Mouse (Mus musculus): ENCODE results near the gene Tiam2. TPM values are rescaled to one million over a fixed set of nuclear protein-coding genes. Genes with fewer than 3 reads are reported as not detected.

The Tiam2 gene
- total and polyA plus RNA-seq, 3 experiments: 0.42 to 1.9 TPM; not detected in 1

GRCm38 (mm10) chr17:3547725-3548124 lies 221.4 kb downstream of the Tiam2 start:
- Histone ChIP-seq H3K27me3 (ENCODE audit: control insufficient read depth in 1 of 2, insufficient read depth in 2 of 2, low read length in 2 of 2) (no peaks in the 10 kb centered on the region), H3K9me3 (replicated peaks; ENCODE audit: insufficient read depth, low read length) (no peaks in the 10 kb centered on the region), H3K79me2 (ENCODE audit: control insufficient read depth, insufficient read depth, low read length, poor library complexity) (no peaks in the 10 kb centered on the region), H3K36me3 (ENCODE audit: control insufficient read depth in 1 of 2, insufficient read depth in 2 of 2, low read length in 2 of 2) (peaks cover 0 to 7% of the 10 kb centered on the region in 2 experiments; a peak in 2 of 4 replicates), H3K4me1 (ENCODE audit: control insufficient read depth in 1 of 2, insufficient read depth in 2 of 2, low read length in 2 of 2) (peaks cover 3 to 4% of the 10 kb centered on the region in 2 experiments; a peak in 3 of 4 replicates), H3K4me3 (ENCODE audit: control insufficient read depth in 1 of 2, insufficient read depth in 1 of 2, low read depth in 2 of 2, low read length in 2 of 2) (no peak overlapping the region), H3K27ac (ENCODE audit: control insufficient read depth, low read depth, low read length) (no peak overlapping the region), H3K9ac (ENCODE audit: control insufficient read depth, low read depth, low read length, poor library complexity, severe bottlenecking) (no peak overlapping the region)
- no peak for DNase-seq (ENCODE audit: low read depth, low spot score)
- TF ChIP-seq MXI1 (IDR thresholded peaks at IDR 0.05; ENCODE audit: low read depth, low read length) (no peak), ZNF384 (IDR thresholded peaks at IDR 0.05; ENCODE audit: low read depth, low read length) (no peak), MAX (IDR thresholded peaks at IDR 0.05; ENCODE audit: low read length) (no peak), TAL1 (IDR thresholded peaks at IDR 0.05; ENCODE audit: low read length) (no peak), POLR2AphosphoS5 (IDR thresholded peaks at IDR 0.05; ENCODE audit: borderline replicate concordance, low read depth, low read length) (no peak), CHD1 (IDR thresholded peaks at IDR 0.05; ENCODE audit: low read depth, low read length) (no peak), USF1 (IDR thresholded peaks at IDR 0.05; ENCODE audit: low read depth, low read length) (no peak), ETS1 (IDR thresholded peaks at IDR 0.05; ENCODE audit: low read depth, low read length) (no peak), POLR2A (IDR thresholded peaks at IDR 0.05; ENCODE audit: control insufficient read depth in 1 of 2, insufficient read depth in 1 of 2, low read depth in 1 of 2, low read length in 2 of 2, poor library complexity in 1 of 2) (no peak), POLR2AphosphoS2 (IDR thresholded peaks at IDR 0.05; ENCODE audit: low read length) (no peak), E2F4 (IDR thresholded peaks at IDR 0.05; ENCODE audit: borderline replicate concordance, low read depth, low read length) (no peak), ZKSCAN1 (IDR thresholded peaks at IDR 0.05; ENCODE audit: low read depth, low read length) (no peak), CTCF (IDR thresholded peaks at IDR 0.05 in 2 of 3, conservative IDR thresholded peaks at IDR 0.05 in 1 of 3; ENCODE audit: control insufficient read depth in 1 of 3, insufficient read depth in 1 of 3, low read depth in 2 of 3, low read length in 3 of 3, poor library complexity in 1 of 3, severe bottlenecking in 1 of 3) (no peak), SIN3A (IDR thresholded peaks at IDR 0.05; ENCODE audit: low read length) (no peak), TCF12 (IDR thresholded peaks at IDR 0.05; ENCODE audit: low read depth, low read length) (no peak), ZMIZ1 (IDR thresholded peaks at IDR 0.05; ENCODE audit: low read depth, low read length) (no peak), RCOR1 (IDR thresholded peaks at IDR 0.05; ENCODE audit: low read depth, low read length) (no peak)

DNA sequence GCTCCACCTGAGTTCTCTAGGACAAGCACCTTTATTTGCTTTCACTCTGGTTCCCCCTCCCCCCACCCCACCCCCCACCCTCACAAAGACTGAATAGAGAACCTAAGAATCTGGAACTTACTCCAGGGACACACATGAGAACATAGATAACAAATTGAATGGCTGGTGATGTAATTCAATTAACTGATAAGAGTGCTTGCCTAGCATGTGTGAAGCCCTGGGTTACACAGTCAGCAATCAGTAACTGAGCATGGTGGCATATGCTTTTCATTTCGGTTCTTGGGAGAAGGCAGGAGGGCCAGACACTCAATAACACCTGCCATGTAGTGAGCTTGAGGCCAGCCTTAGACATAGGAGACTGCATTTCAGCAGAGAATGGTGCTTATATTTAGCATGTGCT lies 229.9 kb downstream of the Tiam2 start:
- H3K9ac ChIP-seq (ENCODE audit: control insufficient read depth, low read depth, low read length, poor library complexity, severe bottlenecking): peak overlapping the region; percentile 23; the same call in 1 of the 2 replicates
- peak overlapping the region; percentile 41 for H3K27ac ChIP-seq (ENCODE audit: control insufficient read depth, low read depth, low read length)

More for the DNA sequence above, 229.9 kb downstream of the Tiam2 start:
- no peaks in the 10 kb centered on the region for H3K9me3 ChIP-seq (replicated peaks; ENCODE audit: insufficient read depth, low read length)
- TF ChIP-seq ZMIZ1 (IDR thresholded peaks at IDR 0.05; ENCODE audit: low read depth, low read length): no peak
- TF ChIP-seq TBP (IDR thresholded peaks at IDR 0.05; ENCODE audit: low read depth, low read length): 0 out of 2 replicates have a peak, but pooled peaks have one; percentile 20
- no peak for TF ChIP-seq HCFC1 (IDR thresholded peaks at IDR 0.05; ENCODE audit: low read depth, low read length)
- TF ChIP-seq CTCF (IDR thresholded peaks at IDR 0.05 in 2 of 3, conservative IDR thresholded peaks at IDR 0.05 in 1 of 3; ENCODE audit: control insufficient read depth in 1 of 3, insufficient read depth in 1 of 3, low read depth in 2 of 3, low read length in 3 of 3, poor library complexity in 1 of 3, severe bottlenecking in 1 of 3): no peak
- TF ChIP-seq MAX (IDR thresholded peaks at IDR 0.05; ENCODE audit: low read length): no peak
- no peak for TF ChIP-seq RAD21 (IDR thresholded peaks at IDR 0.05; ENCODE audit: low read depth, low read length)
- peak; percentile 41 for TF ChIP-seq MXI1 (IDR thresholded peaks at IDR 0.05; ENCODE audit: low read depth, low read length)
- TF ChIP-seq BHLHE40 (IDR thresholded peaks at IDR 0.05; ENCODE audit: borderline replicate concordance, low read depth, low read length): peak; percentile 17; the same call in 1 of the 2 replicates
- TF ChIP-seq SIN3A (IDR thresholded peaks at IDR 0.05; ENCODE audit: low read length): peak; percentile 50; the same call in 1 of the 2 replicates
- no peak for TF ChIP-seq MYB (IDR thresholded peaks at IDR 0.05; ENCODE audit: low read depth, low read length)
- no peak; the same call in 1 of the 2 replicates for TF ChIP-seq CHD2 (IDR thresholded peaks at IDR 0.05; ENCODE audit: low read length)
- TF ChIP-seq E2F4 (IDR thresholded peaks at IDR 0.05; ENCODE audit: borderline replicate concordance, low read depth, low read length): no peak
- no peak for TF ChIP-seq TAL1 (IDR thresholded peaks at IDR 0.05; ENCODE audit: low read length)
- TF ChIP-seq MYC (IDR thresholded peaks at IDR 0.05; ENCODE audit: low read depth, low read length): 0 out of 2 replicates have a peak, but pooled peaks have one; percentile 44
- TF ChIP-seq USF2 (IDR thresholded peaks at IDR 0.05; ENCODE audit: borderline replicate concordance in 1 of 2, insufficient read depth in 1 of 2, low read depth in 1 of 2, low read length in 2 of 2): no peak
- TF ChIP-seq GATA1 (IDR thresholded peaks at IDR 0.05; ENCODE audit: low read depth, low read length): peak; percentile 60
- peak; percentile 96 for TF ChIP-seq ETS1 (IDR thresholded peaks at IDR 0.05; ENCODE audit: low read depth, low read length)
- peak in 1 of 2 experiments; percentile 49; a peak in 2 of 4 replicates for TF ChIP-seq EP300 (IDR thresholded peaks at IDR 0.05; ENCODE audit: low read depth in 1 of 2, low read length in 2 of 2)
- peak; percentile 26; the same call in 1 of the 2 replicates for TF ChIP-seq RCOR1 (IDR thresholded peaks at IDR 0.05; ENCODE audit: low read depth, low read length)
- peak overlapping the region in 1 of 2 experiments; percentile 75; a peak in 1 of 4 replicates for H3K4me3 ChIP-seq (ENCODE audit: control insufficient read depth in 1 of 2, insufficient read depth in 1 of 2, low read depth in 2 of 2, low read length in 2 of 2)
- H3K36me3 ChIP-seq (ENCODE audit: control insufficient read depth in 1 of 2, insufficient read depth in 2 of 2, low read length in 2 of 2): peaks cover 0 to 16% of the 10 kb centered on the region in 2 experiments; a peak in 2 of 4 replicates
- H3K79me2 ChIP-seq (ENCODE audit: control insufficient read depth, insufficient read depth, low read length, poor library complexity): peaks cover 2% of the 10 kb centered on the region; the same call in 1 of the 2 replicates
- DNase-seq (ENCODE audit: low read depth, low spot score): peak; percentile 61
- H3K27me3 ChIP-seq (ENCODE audit: control insufficient read depth in 1 of 2, insufficient read depth in 2 of 2, low read length in 2 of 2): no peaks in the 10 kb centered on the region
- H3K4me1 ChIP-seq (ENCODE audit: control insufficient read depth in 1 of 2, insufficient read depth in 2 of 2, low read length in 2 of 2): peaks cover 2 to 12% of the 10 kb centered on the region in 2 experiments; a peak in 3 of 4 replicates

All from MEL (cell line).